Mouse (Mus musculus) embryonic facial prominence, embryonic 14.5 days (tissue): Measurements from ENCODE around the gene Farsa. TPM values are rescaled to one million over a fixed set of nuclear protein-coding genes. Genes with fewer than 3 reads are reported as not detected.

Experiments
- ATAC-seq: fragments of 200-750 bp; cut with Nextera tagmentation; 2 replicates; pipeline ENCODE4 v1.8.0; 2017; ENCODE audit warnings: low read depth, moderate number of reproducible peaks, moderate TSS enrichment
- DNase-seq: peaks from one replicate; pipeline ENCODE4 v3.0.0-alpha.2; 2015; ENCODE audit warnings: low spot score
- H3K27ac ChIP-seq: fragments of 300-500 bp; sonication (generic); replicated peaks from 2 replicates; pipeline ENCODE4 v1.5.1; 2014; ENCODE audit warnings: low read depth, mild to moderate bottlenecking, low read length, moderate library complexity
- H3K27me3 ChIP-seq: fragments of 300-500 bp; sonication (generic); replicated peaks from 2 replicates; pipeline ENCODE4 v1.6.1; 2014; ENCODE audit warnings: low read length; ENCODE audit not compliant: control insufficient read depth, insufficient read depth
- H3K36me3 ChIP-seq: fragments of 300-500 bp; sonication (generic); 2 replicates; pipeline ENCODE4 v1.6.1; 2014; ENCODE audit warnings: low read length, mixed read lengths; ENCODE audit not compliant: control insufficient read depth, insufficient read depth
- H3K4me1 ChIP-seq: fragments of 300-500 bp; sonication (generic); 2 replicates; pipeline ENCODE4 v1.6.1; 2014; ENCODE audit warnings: antibody characterized with exemption, low read length; ENCODE audit not compliant: control insufficient read depth, insufficient read depth
- H3K4me2 ChIP-seq: fragments of 300-500 bp; sonication (generic); 2 replicates; pipeline ENCODE4 v1.6.1; 2014; ENCODE audit warnings: low read depth, mild to moderate bottlenecking, low read length, moderate library complexity, mixed read lengths
- H3K4me3 ChIP-seq: fragments of 300-500 bp; sonication (generic); 2 replicates; pipeline ENCODE4 v1.5.1; 2014; ENCODE audit warnings: low read depth, mild to moderate bottlenecking, low read length
- H3K9ac ChIP-seq: fragments of 300-500 bp; sonication (generic); 2 replicates; pipeline ENCODE4 v1.6.1; 2014; ENCODE audit warnings: low read depth, mild to moderate bottlenecking, low read length, moderate library complexity, mixed read lengths
- H3K9me3 ChIP-seq: fragments of 300-500 bp; sonication (generic); 2 replicates; pipeline ENCODE4 v1.6.1; 2016; ENCODE audit warnings: low read length; ENCODE audit not compliant: control insufficient read depth
- WGBS: fragments of 180-500 bp; shearing (Covaris S2); extraction: QIAGEN DNeasy Blood & Tissue Kit; methylation state at CpG from one replicate; pipeline ENCODE4 v1.1.7; 2014; 5-methylcytosine and 5-hydroxymethylcytosine counted together
- polyA plus RNA-seq: library from polyadenylated mRNA; unstranded; fragments of >200 nt; fragmentation: Nextera tagmentation; extraction: Ambion mirVana; gene quantifications from 2 replicates; pipeline ENCODE4 v1.2.1, GENCODE M21; 2014

Farsa gene
- polyA plus RNA-seq, 1 experiment from 2014 or later = 67.1 TPM

DNA sequence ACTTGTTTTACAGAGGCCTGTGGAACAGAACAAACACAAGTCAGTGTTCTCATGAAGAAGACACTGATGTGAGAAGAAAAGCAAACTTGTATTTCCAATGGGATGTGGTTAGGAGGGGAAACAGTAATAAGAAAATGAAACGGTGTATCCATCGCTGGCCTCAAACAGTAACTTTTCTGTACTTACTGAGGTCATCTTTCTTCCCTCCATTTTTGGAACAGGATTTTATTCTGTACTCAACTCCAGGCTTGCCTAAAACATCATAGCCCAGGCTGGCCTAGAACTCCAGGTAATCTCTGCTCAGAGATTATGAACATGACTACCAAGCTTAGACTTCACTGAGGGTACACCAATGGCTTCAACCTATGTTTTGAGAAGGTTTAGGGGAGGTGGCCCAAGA, 17.4 kb upstream of the Farsa start:
- Histone ChIP-seq H3K36me3 (peaks cover 85% of the 10 kb centered on the region), H3K9me3 (no peaks in the 10 kb centered on the region), H3K9ac (peak overlapping the region; percentile 92), H3K4me1 (peaks cover 22% of the 10 kb centered on the region), H3K4me3 (peak overlapping the region; percentile 81), H3K27ac (no peak overlapping the region), H3K27me3 (no peaks in the 10 kb centered on the region), H3K4me2 (peak overlapping the region; percentile 62)
- ATAC-seq (no peak), DNase-seq (no peak)
- WGBS = 80% methylated on average over 2 of the region's 2 CpGs

DNA sequence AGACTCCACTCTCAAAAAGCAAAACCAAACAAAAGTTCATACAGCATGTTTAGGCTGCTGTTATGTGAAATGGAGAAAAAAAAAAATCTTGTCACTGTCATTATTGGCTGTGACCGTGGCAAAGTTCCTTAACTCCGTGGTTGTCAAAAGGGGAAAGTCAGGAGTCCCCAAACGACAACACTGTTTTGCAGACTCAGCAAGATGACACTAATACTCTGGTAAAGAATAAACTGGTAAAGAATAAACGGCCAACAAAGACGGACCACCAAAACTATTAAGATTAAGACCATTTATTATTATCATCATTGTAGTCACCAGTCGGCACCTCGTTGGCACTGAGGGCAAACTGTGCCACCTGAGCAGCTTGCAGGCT, 16.9 kb upstream of the Farsa start:
- Histone ChIP-seq H3K4me3 (peak overlapping the region; percentile 81), H3K27ac (peak overlapping the region; percentile 88), H3K4me2 (peak overlapping the region; percentile 62), H3K9me3 (no peaks in the 10 kb centered on the region), H3K4me1 (peaks cover 24% of the 10 kb centered on the region), H3K9ac (peak overlapping the region; percentile 92), H3K27me3 (no peaks in the 10 kb centered on the region), H3K36me3 (peaks cover 85% of the 10 kb centered on the region)
- WGBS = under 1% methylated on average over 7 of the region's 7 CpGs
- DNase-seq = no peak
- ATAC-seq = no peak

DNA sequence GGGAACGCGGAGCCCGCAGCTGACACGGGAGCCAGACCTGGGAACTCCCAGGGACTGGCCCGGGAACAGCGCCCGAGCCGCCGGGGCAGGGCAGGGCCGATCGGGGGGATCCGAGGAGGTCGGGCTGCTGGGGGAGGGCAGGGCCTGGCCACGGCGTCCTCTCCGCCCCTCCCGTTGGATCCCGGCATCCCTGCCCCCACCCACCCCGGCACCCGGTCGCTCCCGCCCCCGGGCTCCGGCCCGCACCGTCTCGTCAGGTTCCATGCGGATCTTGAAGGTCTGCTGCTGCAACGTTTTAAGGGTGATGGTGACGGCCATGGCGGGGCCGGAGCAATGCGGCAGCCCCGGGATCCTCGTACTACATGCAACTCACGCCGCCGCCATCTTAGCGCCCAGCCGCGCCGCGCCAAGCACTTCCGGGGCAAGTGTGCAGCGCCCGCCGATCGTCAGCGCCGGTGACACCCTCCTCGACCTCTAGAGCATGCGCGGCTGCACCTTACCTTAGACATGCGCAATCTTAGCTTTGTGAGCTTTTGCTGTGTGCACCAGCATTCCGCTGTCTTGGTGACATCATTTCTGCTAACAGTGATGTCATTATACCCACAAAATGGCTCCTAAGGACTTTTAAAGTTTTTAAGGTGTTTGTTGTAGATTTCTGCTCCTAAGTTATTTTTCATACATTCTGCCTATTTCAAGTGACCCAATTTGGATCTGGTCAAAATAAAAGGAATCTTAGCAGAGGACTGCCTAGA, 16.4 kb upstream of the Farsa start, which contains the start of gene Rad23a:
Rad23a (minus strand) TSS at position 418 of the 752 bp plus-strand sequence.
- Histone ChIP-seq H3K9me3 (no peaks in the 10 kb centered on the region), H3K36me3 (peaks cover 86% of the 10 kb centered on the region), H3K4me1 (peaks cover 27% of the 10 kb centered on the region; the same call in 1 of the 2 replicates), H3K9ac (peak within 1 kb of the TSS; percentile 92), H3K4me2 (peak within 1 kb of the TSS; percentile 62), H3K27ac (peak within 1 kb of the TSS; percentile 88), H3K4me3 (peak within 1 kb of the TSS; percentile 81), H3K27me3 (no peaks in the 10 kb centered on the region)
- WGBS = under 1% methylated on average over 16 of the region's 55 CpGs
- peak; percentile 98 for DNase-seq
- peak; percentile 94 for ATAC-seq

DNA sequence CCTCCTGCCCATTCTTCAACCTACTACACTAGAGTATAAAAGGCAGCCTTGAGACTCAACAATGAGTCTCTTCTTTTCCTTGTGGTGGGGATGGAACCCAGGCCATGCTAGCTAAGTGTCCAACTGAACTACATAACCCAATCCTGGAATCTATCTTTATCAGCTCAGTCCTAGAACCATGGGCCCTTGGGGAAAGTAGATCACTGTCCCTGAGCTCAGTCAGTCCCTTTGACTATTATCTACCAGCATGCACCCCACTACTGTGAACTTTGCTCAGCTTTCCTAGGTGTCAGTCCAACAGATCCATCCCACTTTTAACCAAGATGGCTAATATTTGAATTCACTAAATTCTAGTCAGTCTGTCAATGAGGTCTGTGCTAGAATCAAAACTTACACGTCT, 15.3 kb upstream of the Farsa start:
- ATAC-seq (no peak), DNase-seq (no peak)
- Histone ChIP-seq H3K27me3 (no peaks in the 10 kb centered on the region), H3K4me3 (no peak overlapping the region), H3K36me3 (peaks cover 81% of the 10 kb centered on the region), H3K27ac (no peak overlapping the region), H3K9me3 (no peaks in the 10 kb centered on the region), H3K9ac (no peak overlapping the region), H3K4me1 (peaks cover 27% of the 10 kb centered on the region; the same call in 1 of the 2 replicates), H3K4me2 (no peak overlapping the region)
- 73% methylated on average over 1 of the region's 1 CpGs for WGBS

DNA sequence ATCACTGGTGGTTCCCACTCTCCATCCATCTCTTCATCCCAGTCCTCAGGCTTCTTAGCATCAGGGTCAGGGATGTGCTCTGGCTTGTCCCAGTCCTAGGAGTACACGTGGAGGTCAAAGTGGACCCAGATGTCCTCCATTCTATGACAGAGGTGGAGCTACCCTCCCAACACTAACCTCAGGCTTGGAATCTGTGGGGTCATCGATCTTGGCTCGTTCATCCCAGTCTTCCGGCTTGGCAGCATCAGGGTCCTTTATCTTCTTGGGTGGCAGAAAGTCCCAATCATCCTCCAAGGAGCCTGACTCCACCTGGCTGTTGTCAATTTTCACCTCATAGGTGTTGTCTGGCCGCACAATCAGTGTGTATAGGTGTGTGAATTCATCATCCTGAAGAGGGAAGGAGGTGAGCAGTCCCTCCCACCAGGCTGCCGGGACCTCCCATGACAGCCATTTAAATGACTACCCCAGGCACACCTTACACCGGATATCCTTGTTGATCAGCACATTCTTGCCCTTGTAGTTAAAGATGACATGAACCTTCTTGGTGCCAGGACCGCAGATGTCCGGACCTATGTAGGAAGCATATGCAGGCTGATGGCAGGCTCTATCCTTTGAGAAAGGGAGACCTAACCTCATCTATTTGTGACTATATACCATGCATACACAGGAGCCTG, 12.3 kb upstream of the Farsa start:
- no peak for DNase-seq
- Histone ChIP-seq H3K4me3 (peak overlapping the region; percentile 71), H3K27ac (peak overlapping the region; percentile 8; the same call in 1 of the 2 replicates), H3K4me2 (peak overlapping the region; percentile 77), H3K9me3 (no peaks in the 10 kb centered on the region), H3K9ac (peak overlapping the region; percentile 88), H3K27me3 (no peaks in the 10 kb centered on the region), H3K36me3 (peaks cover 50% of the 10 kb centered on the region), H3K4me1 (peaks cover 15% of the 10 kb centered on the region; the same call in 1 of the 2 replicates)
- ATAC-seq = no peak
- 81% methylated on average over 9 of the region's 9 CpGs for WGBS

DNA sequence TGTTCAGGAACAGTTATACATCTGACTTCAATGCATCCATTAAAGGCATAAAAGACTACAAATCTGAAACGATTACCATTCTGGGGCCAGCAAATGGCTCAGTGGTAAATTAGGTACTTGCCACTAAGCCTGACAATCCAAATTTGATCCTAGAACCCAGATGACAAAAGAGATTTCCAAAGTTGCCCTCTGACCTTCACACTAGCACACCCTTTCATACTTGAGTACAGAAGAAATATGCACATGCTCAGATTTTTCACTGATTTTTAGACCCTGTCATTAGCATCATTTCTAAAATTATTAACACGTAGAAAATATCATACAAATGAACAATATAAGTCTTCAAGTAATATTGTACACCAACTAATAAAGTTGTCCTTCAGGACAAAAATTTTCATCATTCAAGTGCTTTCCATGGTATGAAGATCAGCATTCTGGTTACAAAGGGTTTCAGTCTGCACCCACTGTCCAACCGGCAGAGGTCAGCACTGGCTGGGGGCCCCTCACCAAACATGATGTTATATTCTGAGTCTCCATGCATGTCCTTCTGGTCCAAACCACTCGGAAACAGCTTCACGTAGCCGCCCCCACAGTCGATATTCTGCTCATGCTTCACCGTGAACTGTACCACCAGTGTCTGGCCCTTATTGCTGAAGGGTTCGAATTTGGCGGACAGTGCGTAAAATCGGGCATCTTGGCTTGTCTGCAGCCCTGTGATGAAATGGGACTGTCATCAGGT, 11.3 kb upstream of the Farsa start:
- ATAC-seq (no peak), DNase-seq (peak; percentile 56)
- peaks cover 50% of the 10 kb centered on the region for H3K36me3 ChIP-seq
- H3K27ac ChIP-seq = peak overlapping the region; percentile 77; the same call in 1 of the 2 replicates
- 11% methylated on average over 12 of the region's 12 CpGs for WGBS
- peaks cover 15% of the 10 kb centered on the region; the same call in 1 of the 2 replicates for H3K4me1 ChIP-seq
- H3K9ac ChIP-seq = peak overlapping the region; percentile 88
- H3K27me3 ChIP-seq = no peaks in the 10 kb centered on the region
- H3K4me3 ChIP-seq = peak overlapping the region; percentile 71
- H3K4me2 ChIP-seq = peak overlapping the region; percentile 77
- no peaks in the 10 kb centered on the region for H3K9me3 ChIP-seq

DNA sequence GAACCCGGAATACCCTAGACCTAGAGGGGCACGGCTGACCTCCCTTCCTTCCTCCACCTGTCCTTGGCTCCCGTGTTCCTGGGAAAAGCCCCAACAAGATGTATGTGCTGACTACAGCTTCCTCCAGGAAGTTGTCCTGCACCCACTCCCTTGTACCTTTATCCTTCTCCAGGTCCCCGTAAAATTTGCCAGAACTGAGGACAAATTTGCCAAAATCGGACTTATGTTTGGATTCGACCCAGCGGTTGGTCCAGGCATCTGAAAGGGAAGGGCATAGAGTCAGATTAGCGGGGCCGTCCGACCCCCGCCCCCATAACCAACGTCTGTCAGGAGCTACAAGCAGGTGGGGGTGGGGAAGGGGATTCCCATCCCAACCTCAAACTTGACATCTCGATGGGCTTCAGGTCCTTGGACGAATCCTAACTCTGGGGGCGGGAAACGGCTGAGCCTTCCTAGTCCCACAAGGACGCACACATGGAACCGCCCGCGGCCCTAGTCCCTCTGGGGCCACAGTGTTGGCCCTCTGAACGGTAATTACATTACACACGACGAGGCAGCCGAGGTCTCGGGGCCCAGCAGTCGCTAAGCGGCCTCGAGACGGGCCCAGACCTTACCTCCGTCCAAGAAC, 10.6 kb upstream of the Farsa start:
- no peak; the same call in 1 of the 2 replicates for ATAC-seq
- peak overlapping the region; percentile 77 for H3K27ac ChIP-seq
- H3K9ac ChIP-seq = peak overlapping the region; percentile 88
- no peaks in the 10 kb centered on the region for H3K27me3 ChIP-seq
- peaks cover 48% of the 10 kb centered on the region for H3K36me3 ChIP-seq
- peak; percentile 36 for DNase-seq
- H3K4me3 ChIP-seq = peak overlapping the region; percentile 71
- peak overlapping the region; percentile 77 for H3K4me2 ChIP-seq
- peaks cover 15% of the 10 kb centered on the region; the same call in 1 of the 2 replicates for H3K4me1 ChIP-seq
- H3K9me3 ChIP-seq = no peaks in the 10 kb centered on the region
- WGBS = under 1% methylated on average over 30 of the region's 30 CpGs
